Mouse (Mus musculus): ENCODE measurements at regions not wholly inside any gene's neighbourhood (a gene's known extent, or its start where the extent isn't known, plus 50 kb on each side); places are given as distances from the start of the nearest gene placed in this dataset.

DNA sequence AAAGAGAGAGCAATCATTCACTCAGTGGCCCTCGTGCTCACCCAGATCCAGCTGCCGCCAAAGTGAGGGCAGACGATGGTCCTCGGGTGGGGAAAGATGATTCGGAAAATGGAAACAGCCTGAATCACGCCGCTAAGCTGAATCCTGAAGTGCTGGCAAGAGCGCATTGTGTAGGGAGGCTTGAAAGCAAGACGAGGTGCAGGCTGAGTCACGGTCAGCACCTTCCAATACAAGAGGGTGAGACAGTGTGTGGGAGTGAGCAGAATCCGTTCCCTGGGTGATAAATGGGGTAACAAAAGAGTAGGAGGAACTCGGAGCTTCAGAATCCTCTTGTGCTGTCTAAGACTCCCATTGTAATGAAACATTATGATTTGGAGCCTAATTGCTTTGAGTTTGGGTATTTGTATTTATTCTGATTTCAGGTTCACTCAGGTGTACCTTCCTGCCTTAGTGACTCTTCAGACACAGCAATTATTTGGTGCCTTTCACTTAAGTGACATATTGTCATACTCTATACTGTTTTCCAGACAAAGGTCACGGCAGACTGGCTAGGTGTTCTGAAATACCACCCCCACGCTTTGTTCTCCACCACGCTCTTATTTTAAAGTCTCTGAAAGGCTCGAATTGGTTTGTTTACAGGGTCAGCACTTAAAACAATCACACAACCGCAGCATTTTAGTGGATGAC lies 70.0 kb downstream of the Mbip start:
- no peak for DNase-seq (ENCODE audit: low read depth)

DNA sequence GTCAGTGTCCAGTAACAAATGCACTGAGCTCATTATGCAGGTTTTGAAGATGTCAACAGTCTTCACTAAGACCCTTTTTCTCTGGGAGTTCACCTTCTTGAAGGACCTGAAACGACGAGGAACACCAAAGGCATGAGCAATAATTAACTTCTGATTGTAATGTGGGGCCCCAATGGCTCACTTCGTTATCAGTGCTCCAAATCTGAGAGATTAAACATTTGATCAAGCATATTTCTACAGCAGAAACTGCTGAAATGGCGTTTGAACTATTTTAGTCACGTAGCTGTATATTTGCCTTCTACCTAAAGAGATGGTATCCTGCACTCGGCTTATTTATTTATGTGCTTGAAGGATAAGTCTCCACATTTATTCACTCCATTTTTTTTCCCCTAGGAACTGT lies 80.6 kb downstream of the Mbip start:
- no peak for DNase-seq (ENCODE audit: low read depth)

DNA sequence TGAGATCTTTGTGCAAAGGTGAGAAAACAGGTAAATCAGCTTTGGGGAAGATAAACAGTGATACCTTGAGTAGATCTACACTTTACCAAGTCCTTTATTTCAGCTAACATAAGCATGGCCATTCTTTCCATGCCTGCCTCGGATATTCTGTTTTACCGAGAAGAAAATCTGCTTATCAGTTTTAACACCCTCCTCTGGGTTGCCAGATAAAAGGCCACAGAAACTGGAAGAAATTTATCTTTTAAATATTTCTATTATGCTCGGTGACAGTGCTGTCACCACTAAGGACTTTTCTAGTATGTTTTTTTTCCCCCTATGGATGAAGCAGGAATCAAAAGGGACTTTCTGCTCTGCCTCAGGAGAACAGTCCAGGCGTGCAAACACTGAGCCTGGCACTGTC lies 84.2 kb downstream of the Mbip start:
- peak; percentile 4 for DNase-seq (ENCODE audit: low read depth)

DNA sequence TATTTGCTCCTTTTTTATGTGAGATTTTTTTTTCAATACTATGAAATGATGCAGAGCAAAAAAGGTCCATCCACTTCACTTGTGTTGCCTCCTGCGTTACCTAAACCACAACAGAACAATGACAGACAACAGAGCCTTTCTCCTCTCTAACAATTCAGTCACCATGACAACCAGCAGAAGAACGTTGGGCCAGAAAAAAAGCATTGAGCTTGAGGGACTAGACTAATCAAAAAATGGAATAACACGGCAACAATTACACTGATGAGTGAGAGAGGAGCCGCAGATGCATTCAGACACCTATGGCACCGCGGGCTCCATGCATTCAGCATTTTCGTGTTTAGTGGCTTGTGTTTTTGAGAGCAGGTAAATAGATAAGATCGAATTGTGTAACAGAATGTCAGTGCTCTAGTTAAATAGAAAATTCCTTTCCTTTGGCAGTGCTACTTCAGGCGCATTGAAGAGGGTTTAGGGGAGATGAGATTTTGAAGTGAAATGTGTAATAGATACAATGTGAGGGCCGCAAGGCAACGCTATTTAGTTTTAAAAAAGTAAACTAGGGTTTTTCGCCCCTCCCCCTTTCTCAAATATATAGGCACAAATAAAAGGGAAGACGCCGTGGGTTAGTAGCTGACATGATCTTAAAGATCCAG lies 87.2 kb downstream of the Mbip start:
- no peak for DNase-seq (ENCODE audit: low read depth)

DNA sequence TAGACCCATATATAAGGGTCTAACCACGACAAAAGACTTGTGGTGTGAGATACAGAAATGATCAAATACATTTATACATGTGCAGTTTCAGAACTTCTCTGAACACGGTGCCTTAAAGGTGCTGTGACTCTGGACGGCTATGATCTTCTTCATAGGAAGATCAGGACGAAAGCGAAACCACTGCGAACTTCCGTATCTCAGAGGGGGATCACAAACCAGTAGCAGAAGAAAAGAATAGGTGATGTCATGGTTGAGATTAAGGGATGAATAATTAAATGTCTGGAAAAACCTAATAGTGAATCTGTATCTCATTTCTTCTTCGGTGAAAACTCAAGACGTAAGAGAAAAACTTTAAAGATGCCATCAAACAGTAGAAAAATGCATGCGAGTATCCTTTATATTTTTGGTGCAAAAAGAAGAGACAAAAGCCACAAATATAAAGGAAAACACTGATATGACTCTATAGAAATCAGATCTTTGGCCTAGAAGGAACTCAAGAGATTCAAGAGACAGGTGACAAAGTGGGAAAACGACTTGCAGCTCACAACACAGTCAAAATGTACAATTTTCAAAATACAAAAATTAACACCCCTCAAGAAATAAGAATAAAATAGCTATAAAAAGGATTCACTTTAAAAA lies 89.3 kb downstream of the Mbip start:
- no peak for DNase-seq (ENCODE audit: low read depth)

DNA sequence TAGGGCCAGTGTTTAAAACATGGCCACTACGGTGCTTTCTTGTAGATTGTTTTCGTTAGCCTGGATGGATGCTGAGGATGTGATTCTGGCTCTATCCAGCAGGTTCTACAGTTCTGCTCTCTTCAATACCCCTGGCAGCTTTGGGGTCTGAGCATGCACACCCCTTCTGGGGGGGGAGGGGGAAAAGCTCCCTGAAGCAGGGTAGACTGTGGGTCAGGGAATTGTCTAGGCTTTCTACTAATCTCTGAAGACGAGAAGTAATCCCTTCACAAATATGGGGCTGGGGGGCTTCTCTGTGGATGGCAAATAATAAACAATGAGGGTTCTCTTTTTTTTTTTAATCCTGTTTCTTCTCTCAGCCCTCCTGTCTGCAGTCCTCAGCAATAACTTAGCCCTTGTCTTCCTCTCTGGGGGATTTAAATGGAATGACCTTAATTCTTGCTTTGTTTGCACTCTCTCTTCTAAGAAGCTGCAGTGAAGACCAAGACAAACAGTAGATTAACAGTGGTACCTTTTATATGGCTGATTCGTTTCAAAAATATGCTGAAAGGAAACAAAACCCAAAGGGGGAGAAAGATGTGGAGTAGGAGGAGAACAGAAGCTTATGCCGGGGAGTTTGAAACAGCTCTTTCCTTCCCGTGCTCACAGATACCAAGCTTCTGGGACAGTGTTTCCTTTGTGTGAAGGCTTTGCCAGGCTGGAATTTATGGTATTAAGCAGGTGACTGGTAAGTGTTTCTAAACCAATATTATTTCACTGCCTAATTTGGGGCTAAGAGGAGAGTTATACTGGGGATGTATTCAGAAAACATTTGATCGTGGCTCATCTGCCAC lies 92.9 kb downstream of the Mbip start:
- DNase-seq (ENCODE audit: low read depth), result no peak

DNA sequence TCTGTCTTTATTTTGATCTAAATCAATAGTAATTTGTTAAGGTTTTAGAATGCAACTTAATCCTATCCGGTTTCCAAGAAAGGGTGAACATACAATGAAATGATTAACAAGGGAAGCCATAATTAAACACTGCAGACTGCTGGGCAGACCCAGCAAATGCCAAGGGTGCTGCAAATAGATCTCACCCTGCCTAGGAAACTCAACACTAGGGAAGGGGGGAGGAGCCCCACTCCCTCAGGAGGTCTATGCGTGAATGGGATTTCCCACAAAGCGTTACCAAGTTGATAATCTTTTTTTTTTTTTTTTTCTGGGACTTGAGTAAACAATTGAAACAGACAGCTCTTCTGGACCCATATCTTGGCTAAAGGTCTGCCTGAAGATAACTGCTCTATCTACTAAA lies 95.4 kb downstream of the Mbip start:
- no peak for DNase-seq (ENCODE audit: low read depth)

DNA sequence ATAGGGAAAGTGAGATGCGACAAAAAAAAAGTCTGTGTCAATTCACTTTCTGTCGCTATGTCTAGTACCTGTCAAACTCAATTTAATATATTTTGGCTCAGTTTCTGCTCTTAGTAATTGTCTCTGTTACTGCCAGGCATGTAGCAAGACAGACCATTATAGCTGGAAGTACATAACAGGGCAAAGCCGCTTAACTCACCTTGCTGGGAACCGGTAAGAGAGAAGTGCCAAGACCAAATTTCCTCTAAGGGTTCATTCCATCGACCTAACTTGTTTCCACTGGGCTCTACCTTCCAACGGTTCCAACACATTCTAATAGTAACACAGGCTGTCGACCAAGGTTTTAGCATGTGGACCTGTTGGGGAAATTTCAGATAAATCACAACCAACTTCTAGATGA lies 99.3 kb downstream of the Mbip start:
- no peak for DNase-seq (ENCODE audit: low read depth)

DNA sequence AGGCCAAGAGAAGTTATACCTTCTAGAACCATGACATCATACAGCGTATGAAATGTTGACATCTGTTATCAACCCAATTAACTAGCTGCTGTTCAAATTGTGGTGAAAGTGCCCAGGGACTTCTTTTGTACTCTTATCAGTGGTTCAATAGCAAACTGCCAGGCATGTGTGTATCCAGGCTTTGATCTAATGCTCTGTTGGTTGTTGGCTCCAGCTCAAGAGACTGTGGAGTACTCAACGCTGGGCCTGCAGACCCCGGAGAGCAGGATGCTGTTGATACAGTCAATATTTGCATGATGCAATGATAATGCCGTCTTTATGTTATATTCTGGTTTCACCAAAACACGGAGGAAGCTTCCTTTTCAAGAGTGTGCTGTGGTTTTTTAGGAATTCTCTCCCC lies 102.9 kb downstream of the Mbip start:
- DNase-seq (ENCODE audit: low read depth), result no peak

DNA sequence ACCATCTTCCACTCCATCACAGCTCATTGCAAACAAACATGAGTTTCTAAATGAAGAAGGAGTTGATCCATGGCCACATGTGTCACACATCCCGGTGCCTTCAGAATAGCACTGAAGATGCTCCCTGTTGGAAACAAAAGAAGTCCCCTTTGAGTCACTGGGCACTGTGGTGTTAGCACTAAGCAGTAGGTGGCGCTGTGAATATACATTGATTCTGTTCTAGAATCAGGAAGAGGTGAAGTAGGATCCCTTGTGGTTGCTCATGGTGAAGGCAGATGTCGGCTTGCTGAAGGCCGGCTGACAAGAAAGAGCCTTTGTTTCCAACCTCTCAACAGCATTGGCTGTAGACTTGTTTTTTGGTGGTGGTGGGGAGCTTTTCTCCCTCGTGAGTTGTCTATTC lies 104.0 kb downstream of the Mbip start:
- DNase-seq (ENCODE audit: low read depth), result peak; percentile 2

DNA sequence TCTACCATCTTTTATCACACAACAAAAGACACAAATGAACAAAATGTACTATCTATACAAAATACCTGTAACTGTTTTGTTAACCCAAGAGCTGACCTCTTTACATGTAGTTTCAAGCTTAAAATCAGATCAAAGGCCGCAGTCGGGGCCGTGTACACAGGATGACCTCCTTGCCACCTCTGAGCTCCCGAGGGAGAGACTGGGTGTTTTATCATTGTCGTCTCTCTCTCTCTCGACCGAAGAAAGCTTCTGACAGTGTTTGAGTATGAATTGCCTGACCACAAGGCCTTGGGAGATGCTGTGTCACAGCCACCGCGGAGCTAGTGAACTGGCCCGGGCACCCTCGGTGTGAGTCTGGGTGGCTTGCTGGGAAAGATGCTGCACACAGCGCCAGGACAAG lies 105.5 kb downstream of the Mbip start:
- DNase-seq (ENCODE audit: low read depth), result no peak

DNA sequence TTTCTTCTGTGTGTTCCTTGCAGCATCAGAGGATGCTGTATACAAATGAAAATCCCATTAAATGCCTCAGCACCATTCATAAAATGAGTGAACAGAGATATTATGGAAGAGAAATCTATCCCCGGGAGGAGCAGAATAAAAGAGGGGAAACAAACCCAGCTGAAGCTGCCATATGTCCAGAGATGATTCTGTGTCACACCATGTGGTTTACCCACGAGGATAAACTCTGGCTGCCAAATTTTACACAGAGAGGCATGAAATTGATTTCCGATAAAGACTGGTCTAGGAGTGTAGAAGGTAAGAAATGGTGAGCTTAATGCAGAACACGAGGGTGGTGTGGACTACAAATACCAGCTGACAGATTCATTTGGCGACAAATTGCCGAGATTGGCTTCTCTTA lies 111.1 kb downstream of the Mbip start:
- DNase-seq (ENCODE audit: low read depth), result no peak

DNA sequence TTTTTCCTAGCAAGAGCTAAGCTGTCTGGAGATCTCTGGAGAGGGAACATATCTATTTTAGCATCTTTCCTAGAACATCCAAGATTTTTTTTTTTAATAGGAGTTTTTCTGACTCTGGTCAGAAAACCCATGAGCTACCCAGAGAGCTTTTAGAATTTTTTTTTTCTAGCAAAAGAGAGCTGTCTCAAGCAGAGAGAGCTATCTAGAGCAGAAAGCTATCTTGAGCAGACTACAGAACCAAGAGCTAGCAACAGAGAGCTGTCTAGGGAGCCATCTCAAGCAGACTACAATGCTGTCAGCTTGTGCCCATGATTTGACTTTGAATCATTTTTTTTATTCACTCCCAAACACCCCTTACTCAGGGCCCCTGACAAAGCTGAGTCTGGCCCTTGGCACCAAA lies 112.5 kb downstream of the Mbip start:
- DNase-seq (ENCODE audit: low read depth), result no peak

DNA sequence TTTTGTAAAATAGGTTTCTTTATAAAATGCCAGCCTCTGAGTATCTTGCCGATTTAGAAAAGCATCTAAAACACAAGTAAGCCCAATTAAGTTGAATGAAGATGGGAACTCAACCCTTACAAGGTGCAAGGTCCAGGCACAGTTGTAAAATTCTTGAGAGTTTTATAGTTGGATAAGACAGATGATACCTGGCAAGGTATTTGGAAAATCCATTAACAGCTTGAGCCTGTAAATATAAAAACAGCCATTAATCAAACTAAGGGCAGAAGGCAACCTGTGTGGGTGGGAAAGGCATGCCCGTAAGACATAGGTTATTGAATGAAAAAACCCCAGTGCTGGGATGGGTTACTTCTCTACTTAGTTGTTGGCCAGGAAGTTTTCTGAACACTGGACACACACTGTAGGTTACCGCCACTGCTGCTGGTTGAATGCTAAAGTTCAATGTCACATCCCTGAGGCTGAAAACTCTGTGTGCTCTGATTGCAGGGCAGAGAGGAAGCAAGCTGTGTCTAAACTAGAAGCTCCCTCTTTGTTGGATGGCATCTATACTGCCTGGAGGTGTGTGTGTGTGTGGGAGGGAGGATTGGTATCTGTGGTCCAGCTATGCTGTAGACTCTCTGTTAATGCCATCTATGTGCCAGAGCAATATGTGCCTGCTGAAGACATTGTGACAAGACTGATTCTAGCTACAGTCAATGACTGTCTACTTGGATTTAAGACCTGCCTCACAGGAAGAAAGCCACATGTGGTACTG lies 121.4 kb downstream of the Mbip start:
- no peak for DNase-seq (ENCODE audit: low read depth)

DNA sequence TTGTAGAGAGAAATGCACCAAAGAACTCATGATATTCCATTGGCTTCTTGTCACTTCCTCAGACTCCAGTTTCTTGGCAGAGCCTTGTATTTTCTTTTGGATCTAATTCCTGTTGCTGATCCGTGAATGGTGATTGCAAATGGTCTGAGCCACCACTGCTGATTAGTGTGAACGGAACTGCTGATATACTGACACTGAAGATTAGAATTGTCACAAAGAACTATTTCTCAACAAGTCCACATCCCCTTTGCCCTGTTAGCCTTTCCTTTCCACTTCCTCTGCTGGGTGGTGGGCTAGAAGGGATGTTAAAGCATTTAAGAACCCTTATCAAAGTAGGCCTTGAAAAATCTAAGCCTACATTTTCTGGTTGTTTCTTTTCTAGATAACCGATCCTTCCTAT lies 152.2 kb downstream of the Mbip start:
- no peak for DNase-seq (ENCODE audit: low read depth)

DNA sequence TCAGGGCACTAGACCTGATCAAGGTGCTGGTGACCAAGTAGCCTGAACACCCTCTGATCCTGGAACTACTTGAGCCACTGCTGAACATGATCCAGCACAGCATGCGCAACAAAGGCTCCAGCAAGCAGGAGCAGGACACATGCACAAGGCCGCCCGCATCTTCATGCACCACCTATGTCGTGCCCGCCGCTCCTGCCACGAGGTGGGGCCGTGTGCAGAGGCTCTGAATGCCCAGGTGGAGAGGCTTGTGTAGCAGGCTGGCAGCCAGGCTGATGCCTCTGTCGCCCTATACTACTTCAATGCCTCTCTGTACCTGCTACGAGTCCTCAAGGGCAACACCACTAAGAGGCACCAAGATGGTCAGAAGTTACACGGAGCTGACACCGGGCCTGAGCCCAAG lies 156.1 kb downstream of the Mbip start:
- no peak for DNase-seq (ENCODE audit: low read depth)

DNA sequence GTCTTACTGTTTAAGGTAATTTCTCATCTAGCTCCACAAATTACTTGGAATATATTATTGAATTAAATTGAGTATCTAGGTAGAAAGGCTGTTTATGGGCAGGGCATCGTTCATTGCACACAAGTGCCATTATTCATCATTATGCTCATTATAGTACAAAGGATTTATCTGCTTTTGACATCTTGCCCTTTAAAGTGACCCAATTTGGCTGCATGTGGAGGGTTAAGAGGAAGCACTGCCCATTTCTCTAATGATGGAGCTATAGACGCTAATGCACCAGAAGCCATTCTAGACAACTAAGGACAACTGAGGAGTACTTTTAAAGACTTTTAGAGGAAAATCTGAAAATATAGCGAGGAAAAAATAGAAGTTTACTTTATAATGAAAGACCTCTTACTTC lies 185.0 kb downstream of the Mbip start:
- DNase-seq (ENCODE audit: low read depth), result no peak

DNA sequence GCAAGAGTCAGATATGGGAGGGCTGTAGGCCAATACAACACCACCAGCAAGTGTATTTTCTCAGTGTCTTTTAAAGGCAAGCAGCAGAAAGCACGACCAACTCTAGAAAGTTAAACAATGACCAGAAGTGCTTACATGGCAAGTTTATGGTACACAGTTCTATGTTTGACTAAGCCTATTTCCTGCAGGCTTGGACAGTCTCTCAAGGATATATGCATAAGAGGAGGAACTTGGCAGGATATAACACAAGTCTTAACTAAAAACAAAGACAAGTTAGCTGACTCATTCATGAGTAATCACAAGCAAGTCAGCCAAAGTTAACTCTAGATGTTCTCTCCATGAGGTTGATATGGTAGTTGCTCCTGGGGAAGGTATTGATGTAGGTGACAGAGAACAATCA lies 201.3 kb downstream of the Mbip start:
- no peak for DNase-seq (ENCODE audit: low read depth)

DNA sequence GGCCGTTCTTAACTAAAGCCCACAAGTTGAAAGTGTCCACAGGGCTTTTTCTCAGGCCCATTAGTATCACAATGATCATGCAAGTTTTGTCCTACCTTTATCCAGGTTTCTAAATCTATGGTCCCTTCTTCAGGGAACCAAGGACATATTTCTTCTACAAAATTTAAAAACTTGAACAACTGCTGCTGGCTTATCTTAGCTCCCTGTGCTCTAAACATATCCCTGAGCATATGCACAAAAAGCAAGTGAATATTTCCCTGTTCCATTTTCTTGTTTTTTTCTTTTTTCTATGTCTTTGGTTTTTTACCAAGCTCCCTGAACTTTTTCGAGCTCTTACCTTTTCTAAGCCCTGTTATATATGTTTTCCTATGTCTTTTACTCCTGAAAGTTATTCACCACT lies 201.9 kb downstream of the Mbip start:
- no peak for DNase-seq (ENCODE audit: low read depth)

DNA sequence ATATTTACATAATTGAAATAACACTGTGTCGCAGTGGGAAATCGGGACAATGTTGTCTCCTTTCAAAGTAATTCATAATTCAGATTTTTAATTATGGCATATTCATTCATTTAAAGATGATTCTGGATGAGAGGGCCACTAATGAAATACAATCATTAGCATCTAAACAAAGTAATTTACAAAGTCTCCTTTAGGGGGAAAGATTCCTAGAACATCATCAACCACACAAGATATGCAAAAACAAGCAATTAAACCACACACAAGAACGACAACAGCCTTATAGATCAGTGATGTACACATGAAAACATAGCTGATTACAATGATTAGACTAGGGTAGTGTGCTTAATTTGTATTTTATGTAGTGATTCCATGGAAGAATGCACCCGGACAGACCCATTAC lies 231.2 kb downstream of the Mbip start:
- no peak for DNase-seq (ENCODE audit: low read depth)

DNA sequence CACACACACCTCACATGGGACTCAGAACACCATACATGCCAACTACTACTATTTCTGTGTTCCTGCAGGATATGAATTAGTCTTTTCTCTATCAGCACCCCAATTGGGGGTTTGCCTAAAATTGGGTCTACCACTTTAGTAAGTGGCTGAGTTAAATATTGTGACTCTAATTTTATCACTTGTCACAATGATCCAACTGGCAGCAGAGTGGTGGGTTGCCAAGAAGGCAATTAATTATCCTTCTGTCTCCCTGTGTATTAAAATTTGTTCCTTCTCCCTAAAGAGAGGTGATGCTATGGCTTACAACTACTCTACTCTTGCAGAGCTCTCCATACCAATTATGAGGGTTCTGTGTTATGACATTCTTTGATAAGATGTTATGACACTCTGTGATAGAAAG lies 245.3 kb downstream of the Brms1l start:
- no peak for DNase-seq (ENCODE audit: low read depth)

DNA sequence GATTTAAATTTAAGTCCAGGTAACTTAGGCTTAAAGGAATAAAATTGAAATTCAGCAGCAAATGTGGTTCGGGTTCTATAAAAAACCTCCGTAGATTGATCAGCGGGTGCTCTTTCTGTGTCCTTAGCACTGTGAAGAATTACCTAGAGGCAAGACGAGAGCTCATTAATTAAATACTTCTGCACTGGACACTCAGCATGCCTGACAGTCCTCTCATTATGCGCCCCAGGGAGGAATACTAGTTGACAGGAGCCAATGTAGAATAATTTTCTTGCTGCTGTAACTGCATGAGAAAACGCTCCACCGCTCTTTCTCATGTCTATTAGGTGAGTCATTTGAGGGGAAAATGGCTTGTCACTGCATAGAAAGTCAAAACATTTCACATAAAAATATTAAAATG lies 228.1 kb downstream of the Brms1l start:
- DNase-seq (ENCODE audit: low read depth), result no peak

Data from c-Kit-positive CD71-positive TER-119-negative erythroid progenitor cells, embryonic 14.5 days (primary cell).